Mouse (Mus musculus): Measurements from ENCODE around the gene Alg14.

- no peak for TF ChIP-seq POLR2A (IDR thresholded peaks at IDR 0.05; ENCODE audit: control insufficient read depth, extremely low read depth, insufficient read depth, low read length, poor library complexity)
- TF ChIP-seq CTCF (IDR thresholded peaks at IDR 0.05; ENCODE audit: borderline replicate concordance, control insufficient read depth, extremely low read depth, insufficient read depth, low read length, poor library complexity): no peak
These were observed 17.6 kb upstream of the Alg14 start for GRCm38 (mm10) chr3:121274010-121274409.
